Mouse (Mus musculus) intestine, embryonic 15.5 days (tissue): Measurements from ENCODE around the gene Mtfr1l. TPM values are rescaled to one million over a fixed set of nuclear protein-coding genes. Genes with fewer than 3 reads are reported as not detected.

Experiments used
- ATAC-seq: fragments of 200-750 bp; cut with Nextera tagmentation; 2 replicates; pipeline ENCODE4 v1.8.0; 2017; ENCODE audit warnings: moderate TSS enrichment, moderate library complexity
- H3K27ac ChIP-seq: fragments of 300-500 bp; sonication (generic); 2 replicates; pipeline ENCODE4 v1.5.1; 2015; ENCODE audit warnings: mild to moderate bottlenecking, inconsistent platforms
- H3K27me3 ChIP-seq: fragments of 300-500 bp; sonication (generic); replicated peaks from 2 replicates; pipeline ENCODE4 v1.6.1; 2015; ENCODE audit warnings: inconsistent platforms
- H3K36me3 ChIP-seq: fragments of 300-500 bp; sonication (generic); 2 replicates; pipeline ENCODE4 v1.6.1; 2015; ENCODE audit warnings: inconsistent platforms
- H3K4me1 ChIP-seq: fragments of 300-500 bp; sonication (generic); replicated peaks from 2 replicates; pipeline ENCODE4 v1.6.1; 2015; ENCODE audit warnings: inconsistent platforms
- H3K4me2 ChIP-seq: fragments of 300-500 bp; sonication (generic); replicated peaks from 2 replicates; pipeline ENCODE4 v1.6.1; 2015; ENCODE audit warnings: mild to moderate bottlenecking, inconsistent platforms
- H3K4me3 ChIP-seq: fragments of 300-500 bp; sonication (generic); replicated peaks from 2 replicates; pipeline ENCODE4 v1.5.1; 2015; ENCODE audit warnings: inconsistent platforms
- H3K9ac ChIP-seq: fragments of 300-500 bp; sonication (generic); 2 replicates; pipeline ENCODE4 v1.6.1; 2015; ENCODE audit warnings: inconsistent platforms
- H3K9me3 ChIP-seq: fragments of 300-500 bp; sonication (generic); 2 replicates; pipeline ENCODE4 v1.6.1; 2016; ENCODE audit warnings: inconsistent platforms
- WGBS: fragments of 180-500 bp; shearing (Covaris S2); methylation state at CpG from one replicate; pipeline ENCODE4 v1.1.7; 2015; 5-methylcytosine and 5-hydroxymethylcytosine counted together
- polyA plus RNA-seq: library from polyadenylated mRNA; unstranded; fragments of >200 nt; fragmentation: Nextera tagmentation; extraction: Ambion mirVana; gene quantifications from 2 replicates; pipeline ENCODE4 v1.2.1, GENCODE M21; 2015

Gene Mtfr1l
- polyA plus RNA-seq, 1 experiment from 2014 or later, result 96.4 TPM

DNA sequence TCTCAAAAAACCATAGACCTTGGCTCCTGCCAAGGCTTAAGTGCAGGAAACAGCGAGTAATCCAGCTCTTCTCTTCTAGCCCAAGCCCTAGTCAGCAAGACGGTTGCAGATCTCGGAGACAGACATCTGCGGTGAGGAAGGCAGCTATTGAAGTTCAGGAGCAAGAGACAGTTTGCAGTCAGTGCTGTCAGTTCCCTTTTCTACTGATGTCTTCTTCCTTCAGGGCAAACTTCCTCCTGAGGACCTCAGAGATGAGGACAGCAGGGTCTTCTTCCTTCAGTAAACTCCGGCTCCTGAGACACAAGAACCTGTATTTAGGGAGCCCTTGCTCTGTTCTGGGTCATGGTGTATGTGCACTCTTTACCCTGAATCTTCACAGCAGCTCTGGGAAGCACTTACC, 9.0 kb downstream of the Mtfr1l start:
- H3K4me1 ChIP-seq, result no peaks in the 10 kb centered on the region
- no peak overlapping the region for H3K4me3 ChIP-seq
- no peak overlapping the region for H3K4me2 ChIP-seq
- H3K36me3 ChIP-seq, result peaks cover 29% of the 10 kb centered on the region
- no peak overlapping the region for H3K27ac ChIP-seq
- no peaks in the 10 kb centered on the region for H3K27me3 ChIP-seq
- ATAC-seq, result no peak
- no peak overlapping the region for H3K9ac ChIP-seq
- no peaks in the 10 kb centered on the region for H3K9me3 ChIP-seq
- 71% methylated on average over 5 of the region's 5 CpGs for WGBS

GRCm38 (mm10) chr4:134525806-134526205, 9.4 kb downstream of the Mtfr1l start:
- Histone ChIP-seq H3K27ac (no peak overlapping the region), H3K9ac (no peak overlapping the region), H3K9me3 (no peaks in the 10 kb centered on the region), H3K36me3 (peaks cover 29% of the 10 kb centered on the region), H3K4me1 (no peaks in the 10 kb centered on the region), H3K4me3 (no peak overlapping the region), H3K27me3 (no peaks in the 10 kb centered on the region), H3K4me2 (no peak overlapping the region)
- no peak for ATAC-seq
- WGBS, result 80% methylated on average over 5 of the region's 5 CpGs

DNA sequence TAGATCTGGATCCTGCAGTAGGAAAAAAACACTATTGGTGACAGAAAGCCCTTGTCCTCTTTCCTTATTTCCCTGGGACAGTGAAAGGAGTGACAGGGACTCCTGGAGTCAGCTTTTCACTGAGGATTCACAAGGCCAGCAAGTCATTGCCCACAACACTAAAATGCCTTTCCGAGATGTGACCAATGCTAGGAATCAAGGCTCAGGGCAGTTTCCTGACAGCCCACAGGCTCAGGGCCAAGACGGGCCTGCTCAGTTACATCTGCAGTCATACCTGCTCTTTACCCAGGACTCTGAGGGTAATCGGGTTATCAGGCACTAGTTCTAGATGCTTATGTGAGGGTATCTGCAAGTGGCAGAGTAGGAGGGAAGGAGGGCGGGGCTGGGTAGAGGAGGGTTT, 11.7 kb downstream of the Mtfr1l start:
- no peak for ATAC-seq
- Histone ChIP-seq H3K4me2 (no peak overlapping the region), H3K36me3 (peaks cover 11% of the 10 kb centered on the region; the same call in 1 of the 2 replicates), H3K9ac (no peak overlapping the region), H3K27ac (no peak overlapping the region), H3K9me3 (no peaks in the 10 kb centered on the region), H3K4me1 (no peaks in the 10 kb centered on the region), H3K27me3 (no peaks in the 10 kb centered on the region), H3K4me3 (no peak overlapping the region)
- WGBS, result 85% methylated on average over 4 of the region's 4 CpGs

DNA sequence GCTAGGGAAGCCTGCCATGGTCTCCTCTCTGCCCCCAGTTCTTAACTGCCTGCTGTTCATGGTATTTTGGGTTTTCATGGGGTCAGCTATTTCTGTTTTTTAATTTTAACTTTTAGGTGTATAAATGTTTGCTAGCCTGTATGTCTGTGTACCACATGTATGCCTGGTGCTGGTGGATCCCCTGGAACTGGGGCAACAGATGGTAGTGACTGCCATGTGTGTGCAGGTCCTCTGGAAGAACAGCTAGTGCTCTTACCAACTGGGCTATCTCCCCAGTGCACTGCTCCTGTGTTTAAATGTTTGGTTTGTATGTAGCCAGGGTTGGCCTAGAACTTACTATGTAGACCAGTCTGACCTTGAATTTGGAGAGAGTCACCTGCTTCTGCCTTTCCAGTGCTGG, 15.9 kb downstream of the Mtfr1l start:
- Histone ChIP-seq H3K9me3 (no peaks in the 10 kb centered on the region), H3K27me3 (no peaks in the 10 kb centered on the region)
- no peak for ATAC-seq

DNA sequence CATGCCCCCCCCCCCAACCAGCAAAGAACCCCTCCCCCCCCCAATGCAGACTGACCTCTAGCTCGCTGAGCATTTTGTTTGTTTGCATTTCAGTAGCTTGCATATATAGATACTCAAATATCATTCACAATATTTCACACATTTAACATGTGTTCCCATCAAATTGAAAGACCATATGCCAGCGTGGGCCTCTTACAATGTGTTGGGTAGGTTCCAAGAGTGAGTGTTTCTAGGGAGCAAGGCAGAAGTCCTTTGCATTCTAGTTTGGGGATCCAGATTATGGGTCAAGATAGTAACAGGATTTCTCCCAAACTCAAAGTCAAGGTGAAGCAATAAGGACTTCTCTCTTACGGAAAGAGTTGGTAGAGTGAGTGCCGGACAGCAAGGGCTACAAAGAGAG, 16.6 kb downstream of the Mtfr1l start:
- Histone ChIP-seq H3K4me1 (peaks cover 13% of the 10 kb centered on the region), H3K36me3 (no peaks in the 10 kb centered on the region), H3K9ac (no peak overlapping the region), H3K27me3 (no peaks in the 10 kb centered on the region), H3K4me3 (no peak overlapping the region), H3K27ac (no peak overlapping the region), H3K9me3 (no peaks in the 10 kb centered on the region), H3K4me2 (no peak overlapping the region)
- 89% methylated on average over 4 of the region's 4 CpGs for WGBS
- ATAC-seq, result no peak

More for the DNA sequence above, 15.9 kb downstream of the Mtfr1l start:
- Histone ChIP-seq H3K4me3 (no peak overlapping the region), H3K9ac (no peak overlapping the region), H3K27ac (no peak overlapping the region), H3K36me3 (no peaks in the 10 kb centered on the region), H3K4me1 (peaks cover 11% of the 10 kb centered on the region), H3K4me2 (no peak overlapping the region)

GRCm38 (mm10) chr4:134517719-134518118, 17.5 kb downstream of the Mtfr1l start:
- 85% methylated on average over 10 of the region's 10 CpGs for WGBS
- ATAC-seq, result no peak

DNA sequence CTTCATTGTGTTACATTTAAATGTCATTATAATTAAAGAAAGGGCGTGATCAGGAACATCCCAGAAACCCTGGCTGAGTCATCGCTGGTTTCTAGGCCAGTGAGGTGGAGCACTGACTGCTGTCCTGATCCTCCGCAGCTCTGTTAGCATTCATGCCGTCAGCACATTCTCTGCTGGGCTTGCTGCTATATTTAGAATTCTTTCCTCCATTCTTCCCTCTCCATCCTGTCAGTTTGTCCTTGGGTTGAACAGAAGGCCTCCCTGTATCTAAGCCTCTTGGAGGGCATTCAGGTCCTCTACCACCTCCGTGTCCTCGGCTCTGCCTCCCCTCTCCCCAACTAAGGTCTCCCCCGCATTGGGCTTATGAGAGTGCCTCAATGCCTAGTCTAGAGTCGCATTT, 18.2 kb downstream of the Mtfr1l start:
- Histone ChIP-seq H3K4me1 (peaks cover 18% of the 10 kb centered on the region), H3K4me2 (no peak overlapping the region), H3K27me3 (no peaks in the 10 kb centered on the region), H3K27ac (peak overlapping the region; percentile 49; the same call in 1 of the 2 replicates), H3K9ac (no peak overlapping the region), H3K9me3 (no peaks in the 10 kb centered on the region), H3K4me3 (no peak overlapping the region), H3K36me3 (no peaks in the 10 kb centered on the region)
- no peak for ATAC-seq
- 55% methylated on average over 8 of the region's 8 CpGs for WGBS

More at GRCm38 (mm10) chr4:134517719-134518118, 17.5 kb downstream of the Mtfr1l start:
- Histone ChIP-seq H3K27me3 (no peaks in the 10 kb centered on the region), H3K9ac (no peak overlapping the region), H3K4me3 (no peak overlapping the region), H3K36me3 (no peaks in the 10 kb centered on the region), H3K4me1 (peaks cover 14% of the 10 kb centered on the region), H3K4me2 (no peak overlapping the region), H3K27ac (no peak overlapping the region), H3K9me3 (no peaks in the 10 kb centered on the region)

GRCm38 (mm10) chr4:134515614-134516013, 19.6 kb downstream of the Mtfr1l start:
- H3K36me3 ChIP-seq, result no peaks in the 10 kb centered on the region
- H3K27me3 ChIP-seq, result no peaks in the 10 kb centered on the region
- H3K27ac ChIP-seq, result no peak overlapping the region
- H3K9ac ChIP-seq, result no peak overlapping the region
- H3K4me1 ChIP-seq, result peaks cover 25% of the 10 kb centered on the region
- no peak for ATAC-seq
- no peak overlapping the region for H3K4me2 ChIP-seq
- no peaks in the 10 kb centered on the region for H3K9me3 ChIP-seq
- WGBS, result 68% methylated on average over 7 of the region's 7 CpGs
- H3K4me3 ChIP-seq, result no peak overlapping the region

DNA sequence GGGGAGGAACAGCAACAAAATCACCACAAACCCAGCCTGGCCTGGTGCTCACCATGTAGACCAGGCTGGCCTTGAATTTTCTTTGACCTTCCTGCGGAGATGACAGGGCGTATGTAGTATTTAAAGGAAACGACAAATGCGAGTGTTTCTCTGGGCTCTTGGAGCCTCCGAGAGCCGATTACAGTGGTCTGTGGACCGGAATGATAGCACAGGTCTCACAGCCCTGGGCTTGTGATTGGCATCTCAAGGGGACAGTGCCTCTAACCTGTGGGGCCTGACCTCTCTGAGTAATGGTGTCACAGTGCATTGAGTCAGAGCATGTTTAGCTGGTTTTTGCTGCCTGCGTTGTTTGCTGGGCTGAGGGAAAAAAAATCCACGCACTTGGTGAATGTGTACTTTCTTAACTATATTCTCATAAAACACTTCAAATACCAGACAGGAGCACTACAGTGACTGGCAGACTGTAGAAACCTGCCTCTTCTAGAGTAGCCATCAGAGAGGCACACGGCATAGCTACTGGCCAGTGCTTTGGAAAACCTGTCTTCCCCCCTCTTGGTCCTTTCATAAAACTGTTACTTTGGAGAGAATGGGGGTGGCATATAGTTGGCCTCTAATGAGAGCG, 20.8 kb downstream of the Mtfr1l start:
- Histone ChIP-seq H3K36me3 (no peaks in the 10 kb centered on the region), H3K4me1 (peaks cover 25% of the 10 kb centered on the region), H3K9me3 (no peaks in the 10 kb centered on the region), H3K4me3 (no peak overlapping the region), H3K4me2 (no peak overlapping the region), H3K9ac (no peak overlapping the region), H3K27ac (no peak overlapping the region), H3K27me3 (no peaks in the 10 kb centered on the region)
- no peak for ATAC-seq
- WGBS, result 72% methylated on average over 11 of the region's 11 CpGs

- no peaks in the 10 kb centered on the region for H3K9me3 ChIP-seq
- H3K27me3 ChIP-seq, result no peaks in the 10 kb centered on the region
- peak overlapping the region; percentile 85 for H3K4me2 ChIP-seq
- no peaks in the 10 kb centered on the region for H3K36me3 ChIP-seq
- peaks cover 25% of the 10 kb centered on the region for H3K4me1 ChIP-seq
- H3K4me3 ChIP-seq, result peak overlapping the region; percentile 25
- ATAC-seq, result peak; percentile 39
- no peak overlapping the region; the same call in 1 of the 2 replicates for H3K9ac ChIP-seq
- H3K27ac ChIP-seq, result peak overlapping the region; percentile 36; the same call in 1 of the 2 replicates
- WGBS, result 15% methylated on average over 15 of the region's 15 CpGs
Measured at GRCm38 (mm10) chr4:134512798-134513197, 22.4 kb downstream of the Mtfr1l start.

- WGBS, result 60% methylated on average over 6 of the region's 6 CpGs
- H3K9me3 ChIP-seq, result no peaks in the 10 kb centered on the region
- H3K4me2 ChIP-seq, result peak overlapping the region; percentile 85
- no peaks in the 10 kb centered on the region for H3K27me3 ChIP-seq
- ATAC-seq, result no peak
- peak overlapping the region; percentile 60 for H3K4me3 ChIP-seq
- H3K27ac ChIP-seq, result no peak overlapping the region
- H3K9ac ChIP-seq, result 0 out of 2 replicates have a peak overlapping the region, but pooled peaks have one; percentile 10
- H3K36me3 ChIP-seq, result no peaks in the 10 kb centered on the region
- peaks cover 19% of the 10 kb centered on the region for H3K4me1 ChIP-seq
Measured at GRCm38 (mm10) chr4:134511730-134512129, 23.5 kb downstream of the Mtfr1l start.

DNA sequence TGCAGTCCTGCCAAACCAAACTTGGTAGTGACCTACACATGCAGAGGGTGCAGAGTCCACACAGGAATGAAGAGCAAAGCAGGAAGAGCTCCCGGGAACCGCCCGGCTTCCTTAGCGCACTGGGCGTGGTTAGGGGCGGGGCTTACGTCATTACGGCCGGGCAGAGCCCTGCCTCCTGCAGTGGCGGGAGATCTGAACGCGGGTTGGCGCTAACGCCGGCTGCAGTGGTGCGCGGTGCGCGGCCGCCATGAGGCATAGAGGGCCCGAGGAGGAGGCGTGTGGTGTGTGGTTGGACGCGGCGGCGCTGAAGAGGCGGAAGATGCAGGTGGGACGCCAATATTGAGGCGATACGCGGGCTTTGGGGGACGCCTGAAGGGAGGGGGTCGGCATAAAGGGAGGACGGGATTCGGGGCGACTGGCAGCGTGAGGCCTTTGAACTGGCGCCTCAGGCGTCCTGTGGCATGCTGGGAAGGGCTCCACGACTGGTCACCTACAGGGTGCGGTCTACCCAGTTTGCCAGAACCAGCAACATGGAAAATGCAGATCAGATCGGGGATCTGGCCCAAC, 24.3 kb downstream of the Mtfr1l start, which contains the start of gene Aunip:
Gene Aunip, plus strand, starts transcription at position 155 of the 567 bp plus-strand sequence.
- Histone ChIP-seq H3K36me3 (no peaks in the 10 kb centered on the region), H3K27me3 (no peaks in the 10 kb centered on the region), H3K9me3 (no peaks in the 10 kb centered on the region), H3K9ac (peak within 1 kb of the TSS; percentile 65), H3K4me3 (peak within 1 kb of the TSS; percentile 60), H3K27ac (peak within 1 kb of the TSS; percentile 76), H3K4me1 (peaks cover 17% of the 10 kb centered on the region), H3K4me2 (peak within 1 kb of the TSS; percentile 85)
- under 1% methylated on average over 42 of the region's 42 CpGs for WGBS
- peak; percentile 97 for ATAC-seq

GRCm38 (mm10) chr4:134510396-134510795, 24.8 kb downstream of the Mtfr1l start:
- Histone ChIP-seq H3K27ac (no peak overlapping the region), H3K9me3 (no peaks in the 10 kb centered on the region), H3K9ac (no peak overlapping the region), H3K36me3 (no peaks in the 10 kb centered on the region), H3K4me3 (no peak overlapping the region), H3K27me3 (no peaks in the 10 kb centered on the region), H3K4me2 (no peak overlapping the region), H3K4me1 (peaks cover 17% of the 10 kb centered on the region)
- 75% methylated on average over 4 of the region's 4 CpGs for WGBS
- peak; percentile 6 for ATAC-seq
